Mouse (Mus musculus): ENCODE data around the gene Bpifa5.
"Not testable (repeated sequence)": the region's sequence is repeated elsewhere in the genome, so short reads cannot be mapped to it uniquely, and the experiment has no call there.

The Bpifa5 gene

GRCm38 (mm10) chr2:154162307-154162706, at the start of gene Bpifa5:
Bpifa5 (plus strand) TSS chr2:154162607.
- DNase-seq: no peak

DNA sequence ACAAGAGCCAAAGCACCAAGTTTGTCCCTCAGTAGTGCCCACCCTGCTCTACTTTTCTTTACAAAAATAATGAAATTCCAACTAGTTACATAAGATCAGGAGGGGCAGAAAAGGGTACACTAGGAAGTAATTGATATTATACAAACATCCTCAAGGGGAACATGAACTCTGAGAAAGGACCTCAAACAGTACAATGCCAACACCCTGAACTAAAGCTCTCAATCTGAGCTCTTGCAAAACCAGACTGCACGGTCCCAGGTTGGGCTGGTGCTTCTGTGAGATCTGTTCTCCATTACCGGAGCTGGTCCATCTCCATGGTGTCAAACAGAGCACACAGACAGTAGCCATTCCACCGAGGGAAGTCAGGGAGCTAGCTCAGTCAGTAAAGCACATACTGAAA, 45.0 kb upstream of the Bpifa5 start:
- DNase-seq: no peak

DNA sequence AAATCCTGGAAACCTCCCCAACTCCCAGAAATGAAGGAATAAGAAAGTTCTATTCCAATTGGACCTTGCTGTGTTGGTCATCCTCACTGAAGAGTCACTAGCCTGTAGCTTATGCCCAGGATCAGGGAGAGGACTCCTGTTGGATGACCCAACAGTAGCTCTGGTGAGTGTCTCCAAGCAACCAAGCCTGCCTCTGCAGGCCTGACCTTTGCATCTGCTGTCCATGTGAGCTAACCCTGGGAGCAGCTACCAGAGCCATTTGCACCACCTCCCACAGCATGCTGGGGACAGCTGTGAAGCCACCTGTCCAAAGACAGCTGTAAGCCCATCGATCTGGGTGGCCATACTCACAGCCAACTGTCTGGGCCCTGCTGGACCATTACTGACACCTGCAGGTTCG, 32.3 kb upstream of the Bpifa5 start, which contains the start of gene Bpifa3:
Gene Bpifa3 (plus strand): TSS at position 217 of the 400 bp plus-strand sequence.
- no peak for DNase-seq

- no peak for DNase-seq
Observed at GRCm38 (mm10) chr2:154142580-154142979, 19.8 kb upstream of the Bpifa5 start, which contains the start of gene Bpifa1. Bpifa1 (plus strand) TSS chr2:154142880.

DNA sequence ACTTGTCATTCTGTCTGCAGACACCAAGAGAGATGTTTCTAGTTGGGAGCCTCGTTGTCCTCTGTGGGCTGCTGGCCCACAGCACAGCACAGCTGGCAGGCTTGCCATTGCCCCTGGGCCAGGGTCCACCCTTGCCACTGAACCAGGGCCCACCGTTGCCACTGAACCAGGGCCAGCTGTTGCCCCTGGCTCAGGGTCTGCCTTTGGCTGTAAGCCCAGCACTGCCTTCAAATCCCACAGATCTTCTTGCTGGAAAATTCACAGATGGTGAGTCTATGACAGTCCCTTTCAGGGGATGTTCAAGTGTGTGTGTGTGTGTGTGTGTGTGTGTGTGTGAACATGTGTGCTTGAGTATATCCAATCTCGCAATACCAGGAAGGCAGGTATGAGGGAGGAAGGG, 18.7 kb upstream of the Bpifa5 start:
- DNase-seq: no peak

DNA sequence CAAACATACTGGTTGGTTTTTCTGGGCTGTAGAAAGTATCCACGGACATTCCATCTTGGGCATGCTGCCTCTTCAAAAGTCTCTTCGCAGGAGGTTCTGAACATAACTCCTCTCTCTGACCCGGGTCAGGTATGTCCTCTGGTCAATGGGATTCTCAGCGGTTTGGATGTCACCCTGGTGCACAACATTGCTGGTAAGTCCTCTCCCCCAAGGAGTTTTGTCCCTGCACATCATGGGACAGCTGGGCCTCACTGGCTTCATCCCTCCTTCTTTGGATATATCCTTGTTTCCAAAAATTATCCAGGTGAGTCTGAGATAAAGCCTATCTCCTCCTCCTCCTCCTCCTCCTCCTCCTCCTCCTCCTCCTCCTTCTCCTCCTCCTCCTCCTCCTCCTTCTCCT, 14.9 kb upstream of the Bpifa5 start:
- DNase-seq: no peak

DNA sequence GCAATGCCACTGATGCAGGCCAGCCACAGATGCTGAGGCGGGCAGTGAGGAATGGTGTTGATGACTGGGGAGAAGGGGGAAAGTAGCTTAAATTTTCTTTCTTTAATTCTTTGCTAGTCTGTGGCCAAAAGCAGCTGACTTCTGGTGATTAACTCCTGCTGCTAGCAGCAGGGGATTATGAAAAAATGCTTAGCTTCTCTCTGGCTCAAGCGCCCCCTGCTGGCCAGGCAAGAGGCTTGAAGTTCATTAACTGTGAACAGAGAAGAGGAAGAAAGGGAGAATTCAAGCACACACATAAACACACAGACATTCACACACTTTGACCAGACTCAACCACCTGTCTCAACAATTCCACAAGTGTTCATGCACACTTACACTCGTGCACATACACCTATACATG, 4.0 kb upstream of the Bpifa5 start:
- DNase-seq: peak; percentile 32

DNA sequence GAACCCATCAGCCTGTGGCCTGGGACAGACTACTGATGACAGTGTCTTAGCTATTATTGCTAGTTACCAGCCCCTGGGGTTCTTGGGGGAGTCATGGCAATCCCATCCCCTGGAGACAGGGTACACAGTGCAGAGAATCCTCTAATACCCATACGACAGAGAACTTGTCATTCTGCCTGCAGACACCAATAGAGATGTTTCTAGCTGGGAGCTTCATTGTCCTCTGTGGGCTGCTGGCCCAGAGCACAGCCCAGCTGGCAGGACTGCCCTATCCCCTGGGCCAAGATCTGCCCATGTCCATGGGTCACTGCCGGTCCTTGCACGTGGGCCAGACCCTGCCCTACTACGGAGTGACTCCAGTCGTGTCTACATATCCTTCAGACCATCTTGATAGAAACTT, 899 bp downstream of the Bpifa5 start:
- no peak for DNase-seq

DNA sequence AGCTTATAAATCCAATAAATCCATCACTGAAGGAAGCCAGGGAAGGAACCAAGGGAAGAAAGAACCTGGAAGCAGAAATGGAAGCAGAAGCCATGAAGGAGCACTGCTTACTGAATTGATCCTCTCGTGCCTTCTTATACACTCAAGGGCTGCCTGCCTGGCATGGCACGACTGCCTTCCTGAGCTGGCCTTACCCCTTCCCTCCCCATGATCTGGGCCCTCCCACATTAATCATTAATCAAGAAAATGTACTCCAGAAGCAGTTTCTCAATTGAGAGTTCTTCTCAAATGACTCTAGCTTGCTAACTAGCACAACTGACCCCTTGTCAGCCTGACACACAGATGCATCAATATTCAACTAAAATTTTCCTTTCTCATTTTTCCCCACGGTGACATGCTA, 6.8 kb downstream of the Bpifa5 start:
- no peak for DNase-seq

GRCm38 (mm10) chr2:154171621-154172020, 9.2 kb downstream of the Bpifa5 start:
- no peak for DNase-seq

DNA sequence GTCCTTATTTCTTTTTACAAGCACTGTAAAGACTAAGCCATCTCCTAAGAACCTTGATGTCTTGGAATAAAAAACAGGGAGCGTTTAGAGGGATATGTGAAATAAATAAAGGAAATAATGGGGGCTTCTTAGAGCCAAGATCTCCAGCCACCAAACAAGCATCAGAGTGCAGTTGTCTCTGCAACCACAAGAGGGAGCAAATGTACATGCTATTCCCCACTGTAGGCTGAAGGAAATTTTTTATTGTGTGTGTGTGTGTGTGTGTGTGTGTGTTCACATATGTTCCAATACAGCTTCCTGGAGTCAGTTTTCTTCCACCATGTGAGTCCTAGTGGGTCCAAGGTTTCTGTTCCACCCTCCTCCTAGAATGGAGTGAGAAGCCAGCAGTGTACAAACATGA, 10.9 kb downstream of the Bpifa5 start:
- DNase-seq: no peak

DNA sequence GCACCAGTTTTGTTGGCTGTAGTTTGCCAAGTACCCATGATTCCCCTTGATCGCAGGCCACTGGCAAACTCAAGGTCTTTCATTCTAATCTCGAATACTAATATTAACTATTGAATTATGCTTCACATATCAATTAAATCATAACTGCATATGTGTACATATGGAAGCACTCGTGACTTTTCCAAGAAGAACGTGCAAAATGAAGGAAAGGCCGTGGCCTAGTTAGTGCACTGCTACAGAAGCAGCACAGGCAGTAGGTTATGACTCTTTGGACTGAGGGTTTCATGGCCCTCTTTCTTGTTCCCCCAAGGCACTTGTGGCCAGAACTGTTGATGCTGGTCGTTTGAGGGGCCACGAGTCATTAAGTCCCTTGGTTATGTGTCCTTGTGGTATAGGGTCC, 19.5 kb downstream of the Bpifa5 start:
- DNase-seq: not testable (repeated sequence)

- DNase-seq: not testable (repeated sequence)
Observed at GRCm38 (mm10) chr2:154183061-154183460, 20.7 kb downstream of the Bpifa5 start.

GRCm38 (mm10) chr2:154185319-154185718, 22.9 kb downstream of the Bpifa5 start:
- DNase-seq: no peak

- DNase-seq: no peak
Observed at GRCm38 (mm10) chr2:154185748-154186147, 23.3 kb downstream of the Bpifa5 start.

DNA sequence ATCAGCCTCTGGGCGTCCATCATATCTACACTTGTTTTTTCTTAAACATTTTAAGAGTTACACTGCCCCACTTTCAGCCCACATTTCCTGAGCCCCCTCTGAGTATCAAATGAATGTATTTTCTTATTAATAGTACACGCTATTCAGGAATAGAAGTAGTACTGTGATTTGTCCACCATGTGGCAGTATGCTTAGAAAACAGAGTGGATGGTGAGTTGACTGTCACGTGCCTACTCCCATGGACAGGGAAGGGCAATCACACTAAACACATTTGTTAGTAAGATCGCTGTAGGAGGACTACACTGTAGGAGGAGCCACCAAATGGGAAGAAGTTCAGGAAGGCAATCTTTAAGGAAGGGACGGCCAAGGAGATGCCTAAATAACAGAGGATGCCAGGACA, 25.1 kb downstream of the Bpifa5 start:
- no peak for DNase-seq

DNA sequence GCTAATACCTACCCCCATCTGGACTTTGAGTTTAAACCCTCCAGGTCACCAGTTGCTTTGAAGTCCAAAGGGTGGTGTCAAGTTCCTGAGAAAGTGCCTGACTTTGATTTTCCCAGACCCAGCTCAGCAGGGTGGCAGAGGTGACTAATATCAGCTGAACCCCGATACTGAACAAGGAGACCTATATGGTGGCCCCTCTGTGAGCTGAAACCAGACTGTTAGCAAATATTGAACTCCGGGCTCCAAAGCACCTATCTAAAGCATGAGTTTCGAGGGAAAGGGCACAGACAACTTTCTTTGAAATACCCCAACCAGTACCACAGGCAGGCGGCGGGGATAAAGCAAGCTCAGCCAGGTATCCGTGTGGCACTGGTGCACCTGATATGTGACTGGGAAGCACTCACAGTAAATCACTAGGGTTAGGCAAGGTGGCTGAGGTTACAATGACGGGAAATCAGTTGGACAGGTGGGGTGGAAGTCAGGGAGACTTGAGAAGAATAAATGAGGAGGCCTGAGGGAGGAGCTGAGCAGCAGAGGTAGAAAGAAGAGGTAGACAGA, 27.5 kb downstream of the Bpifa5 start:
- DNase-seq: no peak

- DNase-seq: no peak
Observed at GRCm38 (mm10) chr2:154190546-154191258, 28.3 kb downstream of the Bpifa5 start, which contains the start of gene Bpifb1. Bpifb1 (plus strand) TSS chr2:154190818.

- DNase-seq: no peak
Observed at GRCm38 (mm10) chr2:154192141-154192540, 29.7 kb downstream of the Bpifa5 start.

DNA sequence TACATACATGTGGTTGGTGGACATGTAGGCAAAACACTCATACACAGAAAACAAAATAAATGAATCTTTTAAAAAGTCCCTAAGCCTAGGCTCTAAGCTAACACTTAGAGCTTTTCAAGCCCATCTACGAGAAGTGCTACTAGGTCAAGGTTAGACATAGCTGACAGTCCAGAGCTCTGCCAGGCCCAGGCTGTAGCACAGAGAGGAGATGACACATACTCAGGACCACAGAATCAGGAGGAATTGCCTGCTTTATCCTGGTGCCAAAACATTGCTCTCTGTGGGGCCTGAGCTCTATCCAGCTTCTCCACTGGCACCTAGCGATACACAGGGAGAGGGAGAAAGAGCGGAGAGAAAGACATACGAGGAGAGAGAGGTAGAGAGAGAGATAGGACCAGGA, 30.7 kb downstream of the Bpifa5 start:
- no peak for DNase-seq

GRCm38 (mm10) chr2:154193994-154194504, 31.6 kb downstream of the Bpifa5 start:
- DNase-seq: no peak

DNA sequence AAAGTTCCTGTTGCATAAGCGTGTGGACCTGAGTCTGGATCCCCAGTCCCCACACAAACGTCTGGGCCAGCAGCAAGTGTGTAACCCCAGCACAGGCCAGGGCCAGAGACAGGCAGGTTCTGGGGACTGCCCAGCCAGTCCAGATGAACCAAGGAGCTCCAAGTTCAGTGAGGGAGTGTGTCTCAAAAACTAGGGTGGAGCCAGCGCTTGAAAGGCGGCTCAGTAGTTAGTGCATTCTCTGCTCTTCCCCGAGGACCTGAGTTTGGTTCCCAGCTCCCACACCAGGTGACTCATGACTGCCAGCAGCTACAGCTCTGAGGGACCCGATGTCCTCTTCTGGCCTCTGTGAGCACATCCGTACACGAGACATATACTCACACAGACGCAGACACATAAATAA, 34.6 kb downstream of the Bpifa5 start:
- DNase-seq: no peak

- no peak for DNase-seq
Observed at GRCm38 (mm10) chr2:154204630-154205029, 42.2 kb downstream of the Bpifa5 start.

DNA sequence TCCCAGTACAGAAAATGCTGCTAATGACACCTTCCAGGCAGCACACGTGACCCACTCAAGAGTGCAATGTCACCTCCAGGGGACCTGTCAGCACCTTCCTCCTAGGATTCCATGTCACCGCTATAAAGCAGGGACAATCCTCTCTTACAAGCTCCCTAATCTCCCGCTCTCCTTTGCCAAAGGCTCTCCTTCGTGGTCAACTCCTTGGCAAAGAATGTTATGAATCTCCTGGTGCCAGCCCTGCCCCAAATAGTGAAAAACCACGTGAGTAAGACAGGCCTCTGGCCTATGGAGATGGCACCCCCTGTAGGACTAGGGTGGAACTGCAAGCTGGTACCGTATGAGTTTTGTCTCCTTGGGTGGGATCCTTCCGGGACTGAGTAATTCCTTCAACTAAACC, 44.5 kb downstream of the Bpifa5 start:
- peak; percentile 19 for DNase-seq
